Mouse (Mus musculus): Measurements from ENCODE around the gene Ifnar2. TPM values are rescaled to one million over a fixed set of nuclear protein-coding genes. Genes with fewer than 3 reads are reported as not detected.
A peak's percentile ranks its signal among the peaks of the same experiment; 100 is the strongest.

Gene Ifnar2
- total and polyA plus RNA-seq, 3 experiments: 33.1 to 34.9 (median 34.5) TPM

DNA sequence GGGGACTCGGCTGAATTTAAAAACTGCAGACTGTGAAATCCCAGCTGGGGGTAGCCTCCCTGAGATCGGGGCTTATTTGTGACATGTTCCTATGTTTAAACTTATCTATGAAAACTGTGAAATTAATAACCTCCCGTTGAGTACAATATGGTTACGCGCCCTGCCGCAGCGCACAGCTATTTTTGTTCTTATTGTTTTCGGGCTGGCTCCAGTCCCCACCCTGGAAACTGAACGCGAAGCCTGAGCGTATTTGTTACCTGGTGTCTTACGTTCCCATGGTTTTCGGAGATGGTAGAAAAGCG, 24.4 kb upstream of the Ifnar2 start:
- Histone ChIP-seq H3K9ac (ENCODE audit: insufficient read depth, low read depth) (no peak overlapping the region), H3K27me3 (replicated peaks) (peaks cover 76% of the 10 kb centered on the region), H3K36me3 (replicated peaks in 1 of 2; ENCODE audit: control insufficient read depth in 1 of 2, insufficient read depth in 1 of 2, low read length in 1 of 2) (no peaks in the 10 kb centered on the region), H3K9me3 (replicated peaks; ENCODE audit: low read length) (no peaks in the 10 kb centered on the region), H3K4me2 (ENCODE audit: insufficient read depth, low read depth, poor library complexity, severe bottlenecking) (peak overlapping the region; percentile 40), H3K79me2 (replicated peaks; ENCODE audit: control insufficient read depth, extremely low read depth, insufficient read depth, poor library complexity, severe bottlenecking) (no peaks in the 10 kb centered on the region), H3K27ac (ENCODE audit: insufficient read depth, low read depth) (no peak overlapping the region), H3K4me3 (replicated peaks in 1 of 3; ENCODE audit: low read depth in 2 of 3, low read length in 2 of 3, poor library complexity in 1 of 3) (no peak overlapping the region), H3K4me1 (ENCODE audit: control insufficient read depth in 1 of 2, insufficient read depth in 2 of 2) (peaks cover 21 to 22% of the 10 kb centered on the region in 2 experiments)
- peak; percentile 38 for DNase-seq (ENCODE audit: extremely low read depth)
- in situ Hi-C loops (cut with MboI; ENCODE audit: low pct_ligation_motif_present, low pct_unique_long_range_greater_than_20kb, low sequenced_read_pairs) (no loop called here), dilution Hi-C loops (cut with MboI; ENCODE audit: extremely low pct_ligation_motif_present, extremely low pct_unique_long_range_greater_than_20kb, low sequenced_read_pairs) (no loop called here)
- TF ChIP-seq MYC (IDR thresholded peaks at IDR 0.05; ENCODE audit: low read depth, low read length) (no peak), MAZ (IDR thresholded peaks at IDR 0.05; ENCODE audit: low read depth, low read length) (no peak), CHD1 (IDR thresholded peaks at IDR 0.05; ENCODE audit: low read depth, low read length) (no peak), BHLHE40 (IDR thresholded peaks at IDR 0.05; ENCODE audit: low read depth, low read length) (no peak), JUND (conservative IDR thresholded peaks at IDR 0.05; ENCODE audit: low read depth, low read length) (no peak), GABPA (IDR thresholded peaks at IDR 0.05; ENCODE audit: insufficient replicate concordance, low read depth, low read length) (no peak), ZMIZ1 (IDR thresholded peaks at IDR 0.05; ENCODE audit: low read depth, low read length) (no peak), ETS1 (conservative IDR thresholded peaks at IDR 0.05; ENCODE audit: low read depth, low read length) (no peak), CHD2 (IDR thresholded peaks at IDR 0.05; ENCODE audit: low read length) (no peak), UBTF (IDR thresholded peaks at IDR 0.05; ENCODE audit: low read depth, low read length) (no peak), USF1 (IDR thresholded peaks at IDR 0.05; ENCODE audit: low read depth, low read length) (no peak), MEF2A (IDR thresholded peaks at IDR 0.05; ENCODE audit: borderline replicate concordance, low read depth, low read length) (no peak), RAD21 (IDR thresholded peaks at IDR 0.05; ENCODE audit: low read depth, low read length) (no peak), MAX (IDR thresholded peaks at IDR 0.05; ENCODE audit: low read length) (no peak), NRF1 (IDR thresholded peaks at IDR 0.05; ENCODE audit: low read depth, low read length) (no peak), USF2 (conservative IDR thresholded peaks at IDR 0.05; ENCODE audit: low read depth, low read length) (no peak), MXI1 (IDR thresholded peaks at IDR 0.05; ENCODE audit: low read depth, low read length) (no peak)

DNA sequence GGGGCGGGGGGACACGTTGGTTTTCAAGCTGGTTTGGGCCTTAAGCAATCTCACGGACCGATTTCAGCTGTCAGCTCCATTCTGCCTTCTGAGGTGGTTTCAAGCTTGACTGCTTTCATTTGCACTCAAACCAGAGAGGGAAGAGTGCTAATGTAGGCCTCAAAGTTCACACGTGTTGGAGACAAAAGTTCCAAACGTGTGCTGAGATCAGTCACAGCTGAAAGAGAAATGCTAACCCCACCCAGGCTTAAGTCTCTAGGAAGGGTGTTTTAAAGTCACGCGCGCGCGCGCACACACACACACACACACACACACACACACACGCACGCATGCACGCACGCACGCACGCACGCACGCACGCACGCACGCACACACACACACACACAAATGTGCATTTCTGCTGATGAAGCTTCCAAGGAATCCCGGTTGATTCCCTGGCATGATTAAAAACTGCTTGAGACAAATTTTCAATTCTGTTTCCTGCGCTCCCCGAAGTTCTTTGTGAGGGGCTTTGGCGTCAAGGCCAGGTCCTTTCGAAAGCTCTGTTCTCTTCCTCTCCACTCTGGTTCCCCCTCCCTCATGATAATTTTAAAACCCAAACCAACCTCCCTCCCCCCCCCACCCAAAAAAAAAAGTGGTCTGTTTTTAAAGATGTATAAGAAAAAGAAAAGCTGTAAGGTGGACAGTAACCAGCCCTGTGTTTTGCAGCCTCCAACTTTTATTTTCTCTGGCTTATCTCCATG, 23.8 kb upstream of the Ifnar2 start:
- in situ Hi-C loops (cut with MboI; ENCODE audit: low pct_ligation_motif_present, low pct_unique_long_range_greater_than_20kb, low sequenced_read_pairs): no loop called here

More for the DNA sequence above, 23.8 kb upstream of the Ifnar2 start:
- peak; percentile 59 for DNase-seq (ENCODE audit: extremely low read depth)
- Histone ChIP-seq H3K27me3 (replicated peaks) (peaks cover 79% of the 10 kb centered on the region), H3K9ac (ENCODE audit: insufficient read depth, low read depth) (no peak overlapping the region), H3K36me3 (replicated peaks in 1 of 2; ENCODE audit: control insufficient read depth in 1 of 2, insufficient read depth in 1 of 2, low read length in 1 of 2) (no peaks in the 10 kb centered on the region), H3K4me3 (replicated peaks in 1 of 3; ENCODE audit: low read depth in 2 of 3, low read length in 2 of 3, poor library complexity in 1 of 3) (no peak overlapping the region), H3K4me1 (ENCODE audit: control insufficient read depth in 1 of 2, insufficient read depth in 2 of 2) (peaks cover 21 to 26% of the 10 kb centered on the region in 2 experiments), H3K79me2 (replicated peaks; ENCODE audit: control insufficient read depth, extremely low read depth, insufficient read depth, poor library complexity, severe bottlenecking) (no peaks in the 10 kb centered on the region), H3K27ac (ENCODE audit: insufficient read depth, low read depth) (no peak overlapping the region), H3K9me3 (replicated peaks; ENCODE audit: low read length) (no peaks in the 10 kb centered on the region), H3K4me2 (ENCODE audit: insufficient read depth, low read depth, poor library complexity, severe bottlenecking) (peak overlapping the region; percentile 40)
- no peak for TF ChIP-seq USF1 (IDR thresholded peaks at IDR 0.05; ENCODE audit: low read depth, low read length)
- no peak for TF ChIP-seq MAZ (IDR thresholded peaks at IDR 0.05; ENCODE audit: low read depth, low read length)
- TF ChIP-seq ELF1 (IDR thresholded peaks at IDR 0.05; ENCODE audit: low read depth, low read length): no peak
- TF ChIP-seq GABPA (IDR thresholded peaks at IDR 0.05; ENCODE audit: insufficient replicate concordance, low read depth, low read length): no peak
- TF ChIP-seq ETS1 (conservative IDR thresholded peaks at IDR 0.05; ENCODE audit: low read depth, low read length): peak; percentile 56
- no peak for TF ChIP-seq USF2 (conservative IDR thresholded peaks at IDR 0.05; ENCODE audit: low read depth, low read length)
- TF ChIP-seq TCF12 (IDR thresholded peaks at IDR 0.05; ENCODE audit: low read depth, low read length): no peak
- TF ChIP-seq POLR2A (IDR thresholded peaks at IDR 0.05; ENCODE audit: low read depth, low read length): no peak
- no peak for TF ChIP-seq MAFK (IDR thresholded peaks at IDR 0.05; ENCODE audit: insufficient replicate concordance, low read length)
- TF ChIP-seq MXI1 (IDR thresholded peaks at IDR 0.05; ENCODE audit: low read depth, low read length): no peak
- peak; percentile 79 for TF ChIP-seq MAX (IDR thresholded peaks at IDR 0.05; ENCODE audit: low read length)
- peak; percentile 57; the same call in 1 of the 2 replicates for TF ChIP-seq MYC (IDR thresholded peaks at IDR 0.05; ENCODE audit: low read depth, low read length)
- TF ChIP-seq NRF1 (IDR thresholded peaks at IDR 0.05; ENCODE audit: low read depth, low read length): peak; percentile 37; the same call in 1 of the 2 replicates
- TF ChIP-seq BHLHE40 (IDR thresholded peaks at IDR 0.05; ENCODE audit: low read depth, low read length): peak; percentile 92
- TF ChIP-seq SIN3A (IDR thresholded peaks at IDR 0.05; ENCODE audit: low read length): no peak
- no peak for TF ChIP-seq HCFC1 (IDR thresholded peaks at IDR 0.05; ENCODE audit: low read depth, low read length)
- dilution Hi-C loops (cut with MboI; ENCODE audit: extremely low pct_ligation_motif_present, extremely low pct_unique_long_range_greater_than_20kb, low sequenced_read_pairs): no loop called here
